Mouse (Mus musculus) WW6 (cell line): ENCODE results near the gene Nek9.
A peak's percentile ranks its signal among the peaks of the same experiment; 100 is the strongest.
"Not testable (repeated sequence)": the region's sequence is repeated elsewhere in the genome, so short reads cannot be mapped to it uniquely, and the experiment has no call there.

ENCODE experiments used
- DNase-seq: peaks from one replicate; pipeline ENCODE4 v3.0.0-alpha.2; 2013; ENCODE audit warnings: low read depth, low spot score

Nek9 gene

GRCm38 (mm10) chr12:85289157-85290000 lies 49.8 kb downstream of the Nek9 start:
- no peak for DNase-seq

GRCm38 (mm10) chr12:85288486-85289156 lies 50.5 kb downstream of the Nek9 start, which contains the start of gene Zc2hc1c:
TSS of gene Zc2hc1c (plus strand) at chr12:85288591.
- DNase-seq: peak; percentile 80

- no peak for DNase-seq
These were observed 51.2 kb downstream of the Nek9 start, which contains the start of gene Acyp1 for GRCm38 (mm10) chr12:85287809-85288485. TSS of gene Acyp1 (minus strand) at chr12:85288438.

- DNase-seq: no peak
These were observed 52.2 kb downstream of the Nek9 start for GRCm38 (mm10) chr12:85286941-85287340.

- no peak for DNase-seq
These were observed 54.2 kb downstream of the Nek9 start for GRCm38 (mm10) chr12:85284996-85285395.

- no peak for DNase-seq
These were observed 54.8 kb downstream of the Nek9 start for GRCm38 (mm10) chr12:85284331-85284730.

GRCm38 (mm10) chr12:85281756-85282155 lies 57.4 kb downstream of the Nek9 start:
- not testable (repeated sequence) for DNase-seq

- DNase-seq: no peak
These were observed 58.1 kb downstream of the Nek9 start for GRCm38 (mm10) chr12:85280845-85281651.

GRCm38 (mm10) chr12:85280105-85280844 lies 58.9 kb downstream of the Nek9 start:
- peak; percentile 90 for DNase-seq

GRCm38 (mm10) chr12:85279396-85280080 lies 59.6 kb downstream of the Nek9 start:
- DNase-seq: no peak

GRCm38 (mm10) chr12:85278919-85279318 lies 60.2 kb downstream of the Nek9 start:
- no peak for DNase-seq

GRCm38 (mm10) chr12:85276273-85276672 lies 62.9 kb downstream of the Nek9 start:
- DNase-seq: no peak

- DNase-seq: no peak
These were observed 65.7 kb downstream of the Nek9 start for GRCm38 (mm10) chr12:85273508-85273907.

- no peak for DNase-seq
These were observed 67.3 kb downstream of the Nek9 start for GRCm38 (mm10) chr12:85271843-85272206.

GRCm38 (mm10) chr12:85271132-85271842 lies 67.9 kb downstream of the Nek9 start:
- no peak for DNase-seq

- DNase-seq: peak; percentile 86
These were observed 68.8 kb downstream of the Nek9 start, which contains the start of gene Mlh3 for GRCm38 (mm10) chr12:85270319-85270718. TSS of gene Mlh3 (minus strand) at chr12:85270599.

GRCm38 (mm10) chr12:85269821-85270220 lies 69.3 kb downstream of the Nek9 start:
- no peak for DNase-seq

- DNase-seq: no peak
These were observed 72.9 kb downstream of the Nek9 start for GRCm38 (mm10) chr12:85266248-85266647.

GRCm38 (mm10) chr12:85264940-85265339 lies 74.2 kb downstream of the Nek9 start:
- no peak for DNase-seq
